Mouse (Mus musculus): ENCODE data around the gene Hnrnpa3. TPM values are rescaled to one million over a fixed set of nuclear protein-coding genes. Genes with fewer than 3 reads are reported as not detected.
"Not testable (repeated sequence)": the region's sequence is repeated elsewhere in the genome, so short reads cannot be mapped to it uniquely, and the experiment has no call there.

Hnrnpa3 gene
- total RNA-seq, 2 experiments from 2014 or later, result 389 to 833 TPM

- not testable (repeated sequence) for ATAC-seq (replicated peaks; ENCODE audit: low FRiP score, low TSS enrichment, poor library complexity, severe bottlenecking)
These were observed 24.6 kb upstream of the Hnrnpa3 start for GRCm38 (mm10) chr2:75634431-75634830.

- peak; percentile 94 for ATAC-seq (replicated peaks; ENCODE audit: low FRiP score, low TSS enrichment, poor library complexity, severe bottlenecking)
These were observed 22.6 kb upstream of the Hnrnpa3 start for GRCm38 (mm10) chr2:75636261-75637054.

GRCm38 (mm10) chr2:75637055-75637304, 22.1 kb upstream of the Hnrnpa3 start:
- not testable (repeated sequence) for ATAC-seq (replicated peaks; ENCODE audit: low FRiP score, low TSS enrichment, poor library complexity, severe bottlenecking)

- ATAC-seq (replicated peaks; ENCODE audit: low FRiP score, low TSS enrichment, poor library complexity, severe bottlenecking), result no peak
These were observed 21.7 kb upstream of the Hnrnpa3 start for GRCm38 (mm10) chr2:75637361-75637760.

- ATAC-seq (replicated peaks; ENCODE audit: low FRiP score, low TSS enrichment, poor library complexity, severe bottlenecking), result not testable (repeated sequence)
These were observed 21.2 kb upstream of the Hnrnpa3 start for GRCm38 (mm10) chr2:75637822-75638221.

- not testable (repeated sequence) for ATAC-seq (replicated peaks; ENCODE audit: low FRiP score, low TSS enrichment, poor library complexity, severe bottlenecking)
These were observed 19.5 kb upstream of the Hnrnpa3 start for GRCm38 (mm10) chr2:75639535-75639934.

GRCm38 (mm10) chr2:75642312-75642711, 16.7 kb upstream of the Hnrnpa3 start:
- not testable (repeated sequence) for ATAC-seq (replicated peaks; ENCODE audit: low FRiP score, low TSS enrichment, poor library complexity, severe bottlenecking)

GRCm38 (mm10) chr2:75642795-75643550, 16.1 kb upstream of the Hnrnpa3 start:
- no peak for ATAC-seq (replicated peaks; ENCODE audit: low FRiP score, low TSS enrichment, poor library complexity, severe bottlenecking)

- no peak for ATAC-seq (replicated peaks; ENCODE audit: low FRiP score, low TSS enrichment, poor library complexity, severe bottlenecking)
These were observed 15.1 kb upstream of the Hnrnpa3 start for GRCm38 (mm10) chr2:75643950-75644349.

GRCm38 (mm10) chr2:75645251-75645650, 13.8 kb upstream of the Hnrnpa3 start:
- no peak for ATAC-seq (replicated peaks; ENCODE audit: low FRiP score, low TSS enrichment, poor library complexity, severe bottlenecking)

GRCm38 (mm10) chr2:75650437-75650836, 8.6 kb upstream of the Hnrnpa3 start:
- no peak for ATAC-seq (replicated peaks; ENCODE audit: low FRiP score, low TSS enrichment, poor library complexity, severe bottlenecking)

GRCm38 (mm10) chr2:75653150-75653549, 5.9 kb upstream of the Hnrnpa3 start:
- no peak for ATAC-seq (replicated peaks; ENCODE audit: low FRiP score, low TSS enrichment, poor library complexity, severe bottlenecking)

- ATAC-seq (replicated peaks; ENCODE audit: low FRiP score, low TSS enrichment, poor library complexity, severe bottlenecking), result no peak
These were observed 4.4 kb upstream of the Hnrnpa3 start for GRCm38 (mm10) chr2:75654679-75655078.

- ATAC-seq (replicated peaks; ENCODE audit: low FRiP score, low TSS enrichment, poor library complexity, severe bottlenecking), result no peak
These were observed 2.1 kb upstream of the Hnrnpa3 start for GRCm38 (mm10) chr2:75656924-75657323.

GRCm38 (mm10) chr2:75657907-75658691, 962 bp upstream of the Hnrnpa3 start:
- ATAC-seq (replicated peaks; ENCODE audit: low FRiP score, low TSS enrichment, poor library complexity, severe bottlenecking), result no peak

GRCm38 (mm10) chr2:75659629-75659960, 534 bp downstream of the Hnrnpa3 start:
- peak; percentile 35 for ATAC-seq (replicated peaks; ENCODE audit: low FRiP score, low TSS enrichment, poor library complexity, severe bottlenecking)

GRCm38 (mm10) chr2:75660255-75660948, 1.3 kb downstream of the Hnrnpa3 start:
- no peak for ATAC-seq (replicated peaks; ENCODE audit: low FRiP score, low TSS enrichment, poor library complexity, severe bottlenecking)

GRCm38 (mm10) chr2:75661106-75661505, 2.0 kb downstream of the Hnrnpa3 start:
- ATAC-seq (replicated peaks; ENCODE audit: low FRiP score, low TSS enrichment, poor library complexity, severe bottlenecking), result no peak

- no peak for ATAC-seq (replicated peaks; ENCODE audit: low FRiP score, low TSS enrichment, poor library complexity, severe bottlenecking)
These were observed 10.7 kb downstream of the Hnrnpa3 start for GRCm38 (mm10) chr2:75669491-75670445.
